Mouse (Mus musculus) adrenal gland, adult 18-20 months (tissue): ENCODE results near the gene Slc25a39. TPM values are rescaled to one million over a fixed set of nuclear protein-coding genes. Genes with fewer than 3 reads are reported as not detected.
"Not testable (repeated sequence)": the region's sequence is repeated elsewhere in the genome, so short reads cannot be mapped to it uniquely, and the experiment has no call there.

Experiments
- DNase-seq, 2 experiments: peaks; one replicate each; pipeline ENCODE4 v3.0.0; 2021 to 2022; ENCODE audit warnings: low spot score in 2 of 2
- total RNA-seq, 2 experiments: library from RNA; stranded (reverse); gene quantifications; 1 replicate in 1 of 2; 2 replicates in 1 of 2; pipeline ENCODE4 v1.2.3; 2021

Gene Slc25a39
- total RNA-seq, 2 experiments from 2014 or later, result 461 to 466 TPM

DNA sequence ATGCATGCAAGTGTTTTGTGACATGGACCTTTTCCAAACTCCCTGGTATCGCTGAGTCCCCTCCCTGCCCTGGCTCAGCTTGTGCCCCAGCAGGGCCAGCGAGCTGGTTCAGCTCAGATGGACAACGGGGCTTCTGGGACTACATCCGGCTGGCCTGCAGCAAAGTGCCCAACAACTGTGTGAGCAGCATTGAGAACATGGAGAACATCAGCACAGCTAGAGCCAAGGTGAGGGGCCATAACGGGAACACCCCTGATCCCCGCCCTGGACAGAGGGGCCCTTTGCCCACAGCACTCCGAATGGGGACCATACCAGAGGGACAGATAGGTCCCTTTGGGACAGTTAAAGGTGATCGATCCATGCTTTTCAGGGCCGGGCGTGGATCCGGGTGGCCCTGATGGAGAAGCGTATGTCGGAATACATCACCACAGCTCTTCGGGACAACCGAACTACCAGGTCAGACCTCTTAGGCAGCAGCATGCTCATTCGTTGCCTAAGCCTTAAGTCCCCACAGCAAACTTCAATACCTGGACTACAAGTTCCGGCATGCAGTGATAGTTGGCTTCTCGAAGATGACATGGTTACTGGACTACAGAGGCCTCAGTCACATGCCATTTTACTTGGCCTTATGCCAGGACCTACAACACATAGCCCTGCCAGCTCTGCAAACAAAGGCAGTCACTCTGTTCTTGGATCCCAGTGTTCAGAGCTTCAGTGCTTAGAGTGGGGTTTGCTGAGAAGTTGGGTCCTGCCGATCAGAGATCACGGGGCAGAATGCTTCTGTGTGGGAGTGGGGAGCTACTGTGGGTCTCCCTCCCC is 9.5 kb downstream of the Slc25a39 start:
- DNase-seq, result no peak

DNA sequence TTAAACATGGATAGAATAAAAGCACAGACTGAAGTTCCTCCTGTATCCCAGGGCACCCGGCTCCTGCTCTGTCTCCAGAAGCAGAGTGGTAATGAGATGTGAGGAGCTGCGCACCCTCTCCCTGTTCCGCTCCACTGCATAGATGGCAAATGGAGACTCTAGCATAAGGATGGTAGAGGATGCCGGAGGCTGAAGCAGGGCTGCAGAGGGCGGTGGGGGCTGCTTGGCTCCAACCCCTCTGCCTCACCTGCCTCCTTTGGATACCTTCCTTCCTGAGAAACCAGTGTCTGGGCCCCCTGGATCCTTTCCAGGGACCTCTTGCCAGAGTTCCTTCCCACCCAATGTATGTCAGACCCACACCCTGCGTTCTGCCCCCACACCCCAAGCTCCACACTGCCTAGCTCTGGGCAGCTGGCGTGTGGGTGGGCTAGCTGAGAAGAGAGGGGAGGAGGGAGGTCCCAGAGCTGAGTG is 11.0 kb downstream of the Slc25a39 start:
- DNase-seq, result no peak

DNA sequence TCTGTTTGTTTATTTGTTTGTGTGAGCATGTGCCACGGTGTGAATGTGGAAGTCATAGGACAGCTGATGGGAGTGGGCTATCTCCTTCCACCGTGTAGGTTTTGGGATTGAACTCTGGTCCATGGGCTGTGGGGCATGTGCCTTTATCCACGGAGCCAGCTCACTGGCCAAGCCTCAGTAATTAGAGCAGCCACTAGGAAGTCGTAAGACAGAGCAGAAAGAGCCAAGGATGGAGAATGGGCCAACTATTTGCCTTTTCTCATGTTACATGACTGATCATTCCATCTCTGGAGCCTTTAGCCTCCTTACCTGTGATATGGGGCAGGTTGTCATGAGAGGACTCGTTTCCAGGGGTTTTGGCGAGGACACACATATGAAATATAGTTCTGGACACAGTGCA is 11.5 kb downstream of the Slc25a39 start:
- no peak for DNase-seq

DNA sequence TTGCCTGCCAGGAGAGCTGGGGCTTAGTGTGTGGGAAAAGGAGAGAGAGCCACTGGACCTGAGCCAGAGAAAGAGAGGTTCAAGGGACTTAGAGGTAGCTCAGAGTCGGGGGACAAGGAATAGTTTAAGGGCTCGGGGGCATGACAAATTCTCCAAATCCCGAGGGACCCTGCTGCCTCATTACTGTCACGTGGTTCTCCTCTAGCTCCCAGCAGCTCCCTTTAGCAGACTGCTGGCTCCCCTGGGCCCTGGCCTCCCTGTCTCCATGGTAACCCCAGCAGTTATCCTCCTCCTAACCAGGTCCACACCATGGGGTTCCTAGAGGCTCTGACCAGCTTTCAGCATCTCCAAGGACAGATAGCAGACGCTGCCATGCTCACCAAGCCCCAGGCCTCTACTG is 12.5 kb downstream of the Slc25a39 start:
- DNase-seq, result no peak

DNA sequence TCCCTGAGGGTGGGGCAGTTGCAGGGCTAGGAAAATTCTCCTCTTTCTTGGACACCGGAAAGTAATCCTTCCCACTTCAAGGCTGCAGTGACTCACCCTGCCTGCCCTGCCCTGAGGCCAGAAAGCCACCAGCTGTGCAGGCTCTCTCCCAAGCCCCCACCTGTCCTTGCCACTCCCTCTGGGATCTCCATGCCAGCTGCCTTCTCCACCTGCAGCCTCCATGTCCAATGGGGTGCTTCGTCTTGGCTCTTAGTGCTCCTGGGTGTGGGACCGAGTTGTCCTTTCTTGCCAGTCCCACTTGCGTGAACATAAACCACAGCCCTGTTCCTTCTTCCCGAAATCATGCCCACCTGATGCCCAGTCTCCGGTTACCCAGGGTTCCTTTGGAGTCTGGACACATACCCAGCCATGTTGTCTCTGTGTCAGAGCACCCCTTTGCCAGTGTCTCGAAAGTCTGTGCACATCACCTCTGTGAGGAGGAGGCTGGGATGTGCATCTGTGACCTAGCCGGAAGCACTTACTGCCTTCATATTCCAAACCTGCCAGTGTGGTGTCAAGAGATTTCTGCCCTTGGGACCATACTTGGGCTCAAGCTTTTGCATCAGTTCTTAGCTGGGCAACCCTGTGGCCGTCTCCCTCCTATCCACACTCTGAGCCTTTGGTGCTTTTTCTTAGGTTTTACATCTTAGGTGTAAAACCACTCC is 13.2 kb downstream of the Slc25a39 start:
- no peak for DNase-seq

DNA sequence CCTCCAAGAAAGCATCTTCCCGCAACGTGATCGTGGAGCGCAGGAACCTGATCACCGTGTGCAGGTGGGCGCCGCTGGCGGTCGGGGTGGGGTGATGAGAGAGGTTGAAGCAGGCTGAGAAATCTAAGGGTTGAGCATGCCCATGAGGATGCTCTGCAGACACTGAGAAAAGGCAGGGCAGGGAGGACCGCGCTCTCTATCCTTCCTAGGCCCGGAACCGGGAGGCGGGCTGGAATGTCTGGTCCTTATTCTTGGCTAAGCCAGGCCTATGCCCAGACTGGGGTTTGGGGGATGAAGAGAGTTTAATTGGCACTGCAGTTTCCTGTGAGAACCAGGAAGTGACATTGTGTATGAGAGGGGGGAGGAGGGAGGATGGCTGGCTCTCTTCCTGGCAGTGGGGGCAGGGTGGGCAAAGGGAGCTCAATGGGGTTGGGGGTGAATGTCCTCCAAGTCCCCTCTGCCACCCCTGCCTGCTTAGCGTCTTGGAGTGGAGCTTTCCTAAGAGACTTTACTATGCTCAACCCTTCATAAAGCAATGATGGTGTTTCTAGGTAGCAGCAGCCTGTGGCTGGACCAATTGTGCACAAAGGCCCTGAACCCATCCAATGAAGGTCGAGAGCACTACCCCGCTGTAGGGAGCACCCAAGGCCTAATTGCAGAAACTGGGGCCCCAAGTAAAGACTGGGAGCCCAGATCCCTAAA is 13.9 kb downstream of the Slc25a39 start:
- DNase-seq, result no peak

DNA sequence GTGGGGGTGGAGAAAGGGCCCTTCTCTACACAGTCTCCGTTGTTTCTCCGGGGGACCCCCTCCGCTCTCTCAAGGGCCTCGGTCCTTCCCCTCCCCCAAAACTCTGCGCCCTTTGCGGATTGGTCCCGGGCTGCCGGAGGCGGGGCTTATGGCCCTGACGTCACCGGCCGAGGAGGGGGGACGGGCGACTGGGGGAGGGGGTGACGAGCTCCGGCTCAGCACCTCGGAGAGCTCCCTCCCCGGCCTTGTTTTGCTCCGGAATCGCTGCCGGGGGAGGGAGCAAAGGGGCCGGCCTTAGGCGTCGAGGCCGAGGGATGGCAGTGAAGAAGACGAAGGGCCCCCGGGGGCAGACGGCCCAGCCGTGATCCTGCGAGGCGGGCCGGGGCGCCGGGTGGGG is 14.5 kb downstream of the Slc25a39 start, which contains the start of gene Rundc3a:
TSS of gene Rundc3a (plus strand) at position 166 of the 397 bp plus-strand sequence.
- DNase-seq, result peak; percentile 86 to 89

DNA sequence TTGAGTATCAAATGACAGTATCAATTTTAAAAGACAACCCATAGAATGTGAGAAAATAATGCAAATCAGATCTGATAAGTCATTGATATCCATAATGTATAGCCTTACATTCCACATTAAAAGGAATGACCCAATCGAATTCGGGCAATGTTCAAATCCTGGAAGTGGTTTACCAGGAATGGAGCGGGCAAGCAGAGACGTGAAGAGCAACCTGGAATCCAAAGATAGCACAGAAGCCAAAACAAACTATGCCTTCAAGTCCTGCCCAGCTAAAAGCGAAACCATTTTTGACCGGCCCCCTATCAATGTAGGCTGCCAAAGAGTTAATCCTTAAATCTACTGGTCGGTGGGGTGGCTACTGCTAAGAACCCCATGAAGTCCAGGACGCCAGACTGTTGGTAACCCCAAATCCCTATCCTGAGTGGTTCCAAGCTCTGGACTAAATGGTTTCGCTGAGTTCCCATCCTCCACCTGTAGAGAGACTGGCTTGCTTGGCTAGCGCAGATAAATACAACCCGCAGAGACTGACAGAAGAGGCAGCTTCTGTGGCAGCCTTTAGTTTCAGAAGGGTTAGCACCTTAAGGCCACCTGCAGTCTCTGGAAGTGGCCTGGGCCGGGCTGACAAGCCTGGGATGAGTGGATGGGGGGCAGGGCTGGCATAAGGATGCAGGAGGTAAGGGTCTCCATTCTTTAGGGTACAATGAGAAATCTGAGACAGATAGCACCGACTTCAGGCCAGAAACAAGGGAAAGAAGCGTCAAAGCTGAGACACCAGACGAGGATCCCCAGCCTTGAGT is 15.1 kb downstream of the Slc25a39 start:
- DNase-seq, result no peak

DNA sequence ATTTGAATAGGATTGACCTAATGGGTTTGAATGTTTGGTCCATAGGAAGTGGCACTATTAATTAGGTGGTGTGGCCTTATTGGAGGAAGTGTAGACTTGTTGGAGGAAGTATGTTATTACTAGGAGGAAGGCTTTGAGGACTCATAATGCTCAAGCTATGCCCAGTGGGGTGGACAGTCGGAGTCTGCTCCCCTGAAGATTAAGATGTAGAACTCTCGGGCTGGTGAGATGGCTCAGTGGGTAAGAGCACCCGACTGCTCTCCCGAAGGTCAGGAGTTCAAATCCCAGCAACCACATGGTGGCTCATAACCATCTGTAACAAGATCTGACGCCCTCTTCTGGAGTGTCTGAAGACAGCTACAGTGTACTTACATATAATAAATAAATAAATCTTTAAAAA is 18.3 kb downstream of the Slc25a39 start:
- DNase-seq, result not testable (repeated sequence)

DNA sequence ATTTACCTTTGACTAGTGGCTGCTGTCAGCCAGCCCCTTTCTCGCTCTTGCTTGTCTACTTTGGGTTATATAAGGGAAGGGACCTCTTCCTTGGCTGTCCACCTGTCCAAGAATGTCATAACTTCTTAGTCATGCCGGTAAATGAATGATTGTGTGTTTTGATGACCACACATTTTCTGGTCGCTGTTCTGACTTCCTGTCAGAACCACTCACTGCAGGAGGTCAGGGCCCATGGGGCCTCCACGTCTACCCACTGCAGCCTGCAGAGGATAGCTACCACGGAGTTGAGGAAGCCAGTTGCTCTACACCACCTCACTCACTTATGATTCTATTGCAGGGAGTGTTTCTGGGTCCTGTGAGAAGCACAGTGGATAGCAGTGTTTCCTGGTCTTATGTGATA is 21.6 kb downstream of the Slc25a39 start:
- DNase-seq, result no peak

DNA sequence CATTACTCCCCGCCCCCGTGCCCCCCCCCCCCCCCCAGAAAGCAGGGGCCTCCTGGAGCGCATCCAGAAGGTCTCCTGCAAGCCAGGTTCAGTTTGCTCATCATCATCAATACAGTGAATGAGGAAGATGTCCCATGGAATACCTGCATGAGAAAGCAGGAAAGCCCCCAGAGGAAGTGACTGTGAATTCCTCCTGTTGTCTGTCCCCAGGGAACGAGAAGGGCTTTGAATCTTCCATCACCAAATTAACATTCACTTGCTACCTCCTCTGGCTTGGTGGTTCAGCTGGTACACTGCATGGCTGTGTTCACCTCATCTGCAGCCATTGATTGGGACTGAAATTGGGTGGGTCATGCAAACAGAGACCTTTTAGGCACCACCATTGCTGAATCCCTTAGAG is 22.7 kb downstream of the Slc25a39 start:
- no peak for DNase-seq

DNA sequence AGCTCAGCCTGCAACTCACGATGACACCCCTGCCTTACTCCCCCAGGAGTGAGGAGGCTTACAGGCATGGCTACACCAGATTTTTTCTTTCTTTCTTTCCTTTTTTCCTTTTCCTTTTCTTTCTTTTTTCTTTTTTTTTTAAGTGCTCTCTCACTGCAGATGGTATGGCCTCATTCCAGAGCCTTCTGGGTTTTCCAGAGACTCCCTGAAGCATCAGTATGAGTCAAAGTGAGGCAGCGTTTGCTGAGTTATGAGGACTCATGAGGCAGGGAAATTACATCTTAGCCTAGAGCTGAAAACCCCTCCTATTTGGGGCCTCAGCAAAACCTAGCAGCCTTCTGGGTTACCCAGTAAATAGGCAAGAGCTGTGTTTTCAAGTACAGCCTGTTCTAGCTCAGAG is 23.3 kb downstream of the Slc25a39 start:
- DNase-seq, result no peak

DNA sequence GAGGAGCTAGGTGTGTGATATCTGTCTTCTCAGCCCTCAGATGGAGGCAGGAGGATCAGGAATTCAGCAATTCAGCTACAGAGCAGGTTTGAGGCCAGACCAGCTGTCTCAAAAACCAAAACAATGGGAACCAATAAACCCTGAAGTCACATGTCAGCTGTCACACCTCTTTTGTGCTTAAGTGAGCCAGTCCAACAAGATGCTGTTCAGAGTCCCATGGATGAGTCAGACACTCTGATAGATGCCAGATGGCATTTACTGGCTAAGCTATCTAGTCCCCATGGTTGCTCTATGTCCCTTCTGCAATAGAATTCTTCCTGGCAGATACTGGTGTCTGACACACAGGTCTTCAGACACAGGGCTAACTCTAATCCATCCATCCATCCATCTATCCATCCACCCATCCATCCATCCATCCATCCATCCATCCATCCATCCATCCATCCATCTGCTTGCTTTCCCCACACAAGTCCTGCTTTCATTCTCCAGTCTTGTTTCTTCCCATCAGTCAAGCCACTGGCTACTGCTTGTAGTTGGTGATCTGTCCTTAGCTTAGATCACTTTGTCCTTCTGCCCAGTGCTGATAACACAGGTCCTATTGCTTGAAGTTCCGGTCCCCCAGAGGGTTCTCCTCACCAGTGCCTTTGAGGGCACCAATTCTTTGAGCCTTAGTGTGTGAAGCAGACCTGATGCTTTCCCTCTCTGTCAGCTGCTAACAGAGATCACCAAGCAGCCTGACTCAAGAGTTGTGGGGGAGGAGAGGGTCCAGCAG is 24.2 kb downstream of the Slc25a39 start:
- no peak for DNase-seq

DNA sequence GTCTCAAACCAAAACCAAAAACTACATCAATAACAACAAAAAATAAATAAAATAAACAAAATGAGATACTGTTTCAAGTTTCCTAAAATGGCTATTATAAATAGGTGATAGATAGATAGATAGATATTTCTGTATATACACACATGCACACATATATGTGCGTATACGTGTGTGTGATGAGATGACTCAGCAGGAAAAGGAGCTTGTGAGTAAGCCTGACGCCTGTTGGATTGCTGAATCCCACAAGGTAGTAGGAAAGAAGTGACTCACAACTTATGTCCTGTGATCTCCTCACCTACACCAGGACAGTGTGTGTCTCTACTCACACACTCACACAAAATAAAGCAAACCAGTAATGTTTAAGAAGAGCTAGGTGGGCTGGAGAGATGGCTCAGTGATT is 25.0 kb downstream of the Slc25a39 start:
- DNase-seq, result no peak

DNA sequence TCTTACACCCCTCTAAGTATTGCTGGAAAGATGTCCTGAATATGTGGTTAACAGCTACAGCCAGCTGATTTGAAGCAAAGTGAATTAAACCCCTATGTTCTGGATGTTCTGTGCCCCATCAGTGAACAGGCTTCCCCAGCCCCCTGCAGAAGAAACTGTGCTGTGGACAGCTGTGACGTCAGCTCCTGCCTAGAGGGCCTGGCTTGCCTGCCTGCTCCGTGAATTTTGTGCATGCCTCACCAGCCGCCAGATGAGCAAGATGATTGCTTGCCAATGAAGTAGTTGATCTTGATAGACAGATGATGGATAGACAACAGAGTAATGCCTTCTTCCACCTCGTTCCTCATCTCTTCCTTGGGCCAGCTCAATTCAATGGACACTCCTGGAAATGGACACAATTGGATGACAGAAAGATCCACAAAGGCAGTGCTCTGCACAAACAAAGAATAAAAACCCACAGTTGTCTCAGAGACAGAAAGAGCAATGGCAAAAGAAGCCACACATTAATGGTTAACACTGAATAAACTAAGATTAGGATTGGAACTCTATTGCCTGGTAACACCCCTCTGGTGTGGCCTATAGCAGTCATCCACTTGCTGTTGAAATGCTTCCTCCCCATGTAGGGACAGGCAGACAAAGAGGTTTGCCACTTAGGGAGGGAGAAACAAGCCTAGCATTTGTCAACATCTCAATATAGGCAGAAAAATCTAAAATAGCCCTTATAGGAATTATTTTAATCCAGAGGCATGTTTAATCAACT is 26.2 kb downstream of the Slc25a39 start:
- DNase-seq, result no peak

DNA sequence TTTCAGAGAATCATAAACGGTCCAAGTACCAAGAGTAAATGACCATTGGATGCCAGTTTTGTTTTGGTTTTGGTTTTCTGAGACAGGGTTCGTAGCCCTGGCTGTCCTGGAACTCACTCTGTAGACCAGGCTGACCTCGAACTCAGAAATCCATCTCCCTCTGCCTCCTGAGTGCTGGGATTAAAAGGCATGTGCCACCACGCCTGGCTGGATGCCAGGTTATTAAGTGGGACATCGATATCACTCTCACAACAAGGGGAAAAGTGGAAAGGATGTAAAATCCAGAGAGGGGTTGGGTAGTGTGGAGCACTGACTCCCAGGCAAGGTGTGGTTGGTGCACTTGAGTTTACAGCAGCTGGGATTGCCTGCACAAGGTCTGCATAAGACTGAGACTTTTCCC is 27.7 kb downstream of the Slc25a39 start:
- DNase-seq, result no peak

DNA sequence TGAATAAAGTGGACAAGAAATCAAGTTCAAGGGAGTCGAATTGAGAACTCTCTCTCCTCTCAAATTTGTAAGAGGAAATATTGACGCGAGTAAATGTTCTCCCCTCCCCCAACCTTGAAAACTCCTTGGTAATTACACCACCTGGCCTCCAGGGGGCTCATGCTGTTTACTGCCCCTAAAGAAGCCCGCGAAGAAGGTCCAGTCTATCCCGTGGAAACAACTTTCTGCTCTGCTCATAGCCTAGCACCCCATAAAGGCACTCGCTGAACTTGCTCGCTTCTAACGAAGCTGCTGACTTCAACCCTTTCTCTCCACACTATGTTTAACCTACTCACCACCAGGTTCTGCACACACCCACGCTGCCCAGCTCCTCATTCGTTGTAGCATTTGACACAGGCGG is 30.6 kb downstream of the Slc25a39 start:
- no peak for DNase-seq

DNA sequence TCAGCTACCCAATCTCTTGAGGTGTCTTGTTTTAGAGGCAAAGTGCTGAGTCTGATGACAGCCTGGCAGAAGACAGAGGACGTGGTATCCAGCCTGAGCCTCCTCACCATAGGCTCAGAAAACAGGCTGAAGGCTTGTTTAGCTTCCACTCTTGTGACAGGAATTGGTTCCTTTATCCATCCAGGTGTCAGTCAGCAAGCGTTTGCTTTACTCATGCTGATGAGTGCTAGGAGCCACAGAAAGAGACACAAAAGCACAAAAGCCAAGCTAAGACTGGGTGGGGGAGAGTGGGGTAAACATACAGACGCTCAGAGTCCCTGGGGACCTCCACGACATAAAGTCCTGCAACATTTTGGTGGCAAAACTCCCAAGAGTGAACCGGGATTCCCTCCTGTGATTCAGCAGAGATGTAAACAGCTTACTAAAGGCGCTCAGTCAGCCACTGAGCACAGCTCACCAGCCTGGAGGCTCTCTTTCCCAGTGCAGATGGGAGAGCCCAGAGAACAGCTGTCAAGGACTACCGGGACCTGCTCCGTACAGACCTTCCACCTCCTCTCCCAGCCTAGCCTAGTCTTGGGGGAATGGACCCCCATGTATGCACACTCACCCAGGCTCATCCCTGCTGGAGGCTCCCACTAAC is 31.4 kb downstream of the Slc25a39 start:
- DNase-seq, result no peak
